Mouse (Mus musculus) gastrocnemius, postnatal 4 days (tissue): ENCODE results near the gene Ric8b. TPM values are rescaled to one million over a fixed set of nuclear protein-coding genes. Genes with fewer than 3 reads are reported as not detected.

Experiments used
- DNase-seq, 2 experiments: peaks; one replicate each; pipeline ENCODE4 v3.0.0; 2021 to 2022; ENCODE audit warnings: low spot score in 2 of 2, mixed read lengths in 2 of 2
- total RNA-seq, 2 experiments: library from RNA; stranded (reverse); gene quantifications; 2 replicates each; pipeline ENCODE4 v1.2.3; 2021

Gene Ric8b
- total RNA-seq, 2 experiments from 2014 or later, result 44.9 to 50.1 TPM

DNA sequence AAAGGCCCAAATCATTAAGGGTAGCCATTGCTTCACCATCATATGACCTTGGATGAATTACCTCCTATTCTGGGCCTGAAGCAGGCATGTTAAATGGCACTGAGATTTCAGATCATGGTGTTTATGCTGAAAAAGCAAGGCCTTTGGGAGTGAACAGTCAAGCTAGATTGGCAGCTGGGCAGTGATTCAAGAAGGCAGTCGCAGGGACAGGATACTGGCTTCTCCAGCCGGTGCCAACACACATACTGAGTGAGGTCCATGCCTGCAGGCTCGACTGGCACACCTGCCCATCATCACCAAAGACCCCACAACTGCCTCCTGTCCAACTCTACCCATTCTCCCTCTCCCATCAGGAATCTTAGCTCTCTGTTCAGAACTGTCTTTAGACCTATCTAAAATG is 8.9 kb upstream of the Ric8b start:
- no peak for DNase-seq

DNA sequence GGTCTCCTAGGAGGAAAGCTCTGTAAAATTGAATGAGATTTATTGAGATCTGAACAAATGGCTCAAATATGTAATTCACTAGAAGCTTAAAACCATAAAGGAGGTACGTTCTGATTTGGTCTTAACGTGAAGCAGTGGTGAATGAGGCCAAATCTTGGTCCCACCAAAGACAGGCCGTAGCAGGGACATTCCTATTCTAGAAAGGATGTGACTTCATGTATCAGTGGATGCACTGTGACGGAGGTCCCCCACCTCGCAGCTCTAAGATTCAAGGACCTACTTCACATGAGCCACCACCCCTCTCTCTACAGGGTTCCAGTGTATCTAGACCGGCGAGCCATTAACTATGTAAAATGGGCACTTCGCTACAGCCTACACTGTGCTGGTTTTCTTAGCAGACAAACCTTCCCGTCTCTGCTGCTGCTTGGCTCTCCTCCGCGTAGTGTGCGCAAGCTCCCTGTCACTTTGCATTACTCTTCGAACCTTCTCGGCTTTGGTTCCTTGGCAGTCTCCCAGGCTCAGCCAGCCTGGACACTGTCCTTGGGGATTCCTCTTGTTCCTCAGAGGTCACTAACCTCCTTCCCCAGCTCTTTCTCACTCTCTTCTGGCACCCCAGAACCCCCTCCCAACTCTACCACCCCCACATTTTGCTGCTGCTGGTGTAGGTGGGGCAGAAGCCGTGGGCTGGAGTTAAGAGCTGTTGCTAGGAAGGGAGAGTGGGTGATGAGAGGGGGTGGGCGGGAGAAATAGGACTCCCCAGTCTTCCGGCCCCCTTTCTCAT is 8.2 kb upstream of the Ric8b start:
- DNase-seq, result no peak

GRCm38 (mm10) chr10:84910194-84910593 is 7.2 kb upstream of the Ric8b start:
- no peak for DNase-seq

- DNase-seq, result no peak
These were observed 6.5 kb upstream of the Ric8b start for GRCm38 (mm10) chr10:84910758-84911384.

DNA sequence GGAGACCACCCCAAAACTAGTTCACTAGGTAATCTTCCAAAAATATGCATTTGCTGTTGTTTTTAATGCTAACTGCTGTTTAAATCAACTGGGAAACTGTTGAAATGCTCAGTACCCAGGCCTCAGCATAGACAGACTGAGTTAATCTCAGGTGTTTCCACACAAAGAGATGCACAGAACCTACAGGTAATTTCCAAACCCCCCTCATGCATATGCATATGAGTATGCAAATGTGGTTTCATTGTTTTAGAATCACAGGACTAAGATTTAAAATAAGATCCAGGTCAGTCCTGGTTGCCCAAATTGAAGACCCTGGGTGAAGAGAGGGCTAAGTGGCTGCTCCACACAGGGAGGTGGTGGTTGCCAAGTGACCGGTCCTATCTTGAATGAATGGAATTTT is 4.3 kb upstream of the Ric8b start:
- DNase-seq, result no peak

DNA sequence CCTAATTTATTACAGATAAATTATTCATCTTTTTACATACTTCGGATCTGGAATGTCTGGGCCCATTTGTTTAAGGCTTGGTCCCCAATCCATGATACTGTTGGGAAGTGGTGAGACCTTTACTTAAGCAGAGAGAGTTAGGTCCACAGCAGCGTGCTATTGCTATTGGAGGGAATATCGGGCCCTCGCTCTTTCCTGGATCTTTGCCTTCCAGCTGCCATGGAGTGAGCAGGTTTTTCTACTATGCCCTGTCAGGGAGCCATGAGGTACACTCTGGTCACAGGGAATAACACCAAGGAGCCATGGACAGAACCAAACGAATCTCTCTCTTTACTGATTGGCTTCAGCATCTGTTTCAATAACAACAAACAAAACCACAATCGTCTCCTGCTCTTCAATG is 1.9 kb upstream of the Ric8b start:
- DNase-seq, result no peak

- DNase-seq, result no peak
These were observed 297 bp downstream of the Ric8b start for GRCm38 (mm10) chr10:84917731-84918095.

DNA sequence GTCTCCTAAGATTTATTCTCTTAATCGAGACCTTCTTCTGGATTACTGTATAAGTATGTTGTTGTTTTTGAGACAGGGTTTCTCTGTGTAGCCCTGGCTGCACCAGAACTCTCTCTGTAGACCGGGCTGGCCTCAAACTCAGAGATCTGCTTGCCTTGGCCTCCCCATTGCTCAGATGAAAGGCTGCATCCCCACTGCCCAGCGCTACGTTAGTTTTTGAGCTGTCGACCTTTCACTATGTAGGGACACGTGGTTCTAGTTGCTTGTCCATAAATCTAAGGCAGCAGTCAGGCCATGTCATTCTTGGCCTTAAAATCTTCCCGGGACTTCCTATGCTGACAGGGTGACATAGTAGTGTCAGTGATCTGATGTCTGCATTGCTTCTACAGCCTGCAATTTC is 8.9 kb downstream of the Ric8b start:
- no peak for DNase-seq

GRCm38 (mm10) chr10:84926885-84927284 is 9.5 kb downstream of the Ric8b start:
- DNase-seq, result no peak

GRCm38 (mm10) chr10:84928465-84928864 is 11.0 kb downstream of the Ric8b start:
- DNase-seq, result no peak

GRCm38 (mm10) chr10:84935553-84936209 is 18.3 kb downstream of the Ric8b start:
- no peak for DNase-seq

GRCm38 (mm10) chr10:84936832-84937515 is 19.6 kb downstream of the Ric8b start:
- no peak for DNase-seq

GRCm38 (mm10) chr10:84938094-84938820 is 20.8 kb downstream of the Ric8b start:
- DNase-seq, result no peak

DNA sequence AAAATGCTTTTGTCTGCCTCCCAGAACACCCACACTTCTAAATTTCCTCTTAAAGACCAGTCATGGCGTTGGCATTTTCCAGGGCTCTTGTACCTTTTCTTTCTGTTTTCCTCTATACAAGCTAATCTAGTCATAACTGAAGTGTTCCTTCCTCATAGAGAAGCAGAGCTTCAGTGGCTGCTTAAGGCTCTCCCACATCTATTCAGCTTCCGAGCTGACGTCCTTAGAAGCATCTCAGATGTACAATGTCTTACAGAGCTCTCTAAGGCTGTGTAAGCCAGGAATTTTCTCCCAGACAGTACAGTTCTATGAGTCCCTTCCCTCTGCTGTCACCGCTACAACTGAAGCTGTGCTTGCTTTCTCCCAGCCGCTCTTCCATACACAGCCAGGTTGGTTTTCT is 21.5 kb downstream of the Ric8b start:
- no peak for DNase-seq

- no peak for DNase-seq
These were observed 22.9 kb downstream of the Ric8b start for GRCm38 (mm10) chr10:84940356-84940755.

DNA sequence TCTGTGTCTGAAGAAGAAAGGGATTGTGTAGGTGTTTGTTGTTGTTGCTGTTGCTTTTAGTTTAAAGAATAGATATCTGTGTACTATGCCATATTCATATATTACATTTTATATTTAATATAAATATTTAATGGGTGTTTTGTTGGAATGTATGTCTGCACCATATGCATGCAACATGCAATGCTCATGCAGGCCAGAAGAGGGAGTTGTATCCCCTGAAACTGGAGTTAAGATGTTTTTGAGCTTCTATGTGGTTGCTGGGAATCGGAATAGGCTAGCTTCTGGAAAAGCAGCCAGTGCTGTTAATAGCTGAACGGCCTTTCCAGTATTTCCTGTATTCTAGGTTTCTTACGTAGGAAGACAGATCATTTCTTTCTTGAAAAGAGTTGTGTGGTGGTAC is 28.3 kb downstream of the Ric8b start:
- DNase-seq, result no peak

DNA sequence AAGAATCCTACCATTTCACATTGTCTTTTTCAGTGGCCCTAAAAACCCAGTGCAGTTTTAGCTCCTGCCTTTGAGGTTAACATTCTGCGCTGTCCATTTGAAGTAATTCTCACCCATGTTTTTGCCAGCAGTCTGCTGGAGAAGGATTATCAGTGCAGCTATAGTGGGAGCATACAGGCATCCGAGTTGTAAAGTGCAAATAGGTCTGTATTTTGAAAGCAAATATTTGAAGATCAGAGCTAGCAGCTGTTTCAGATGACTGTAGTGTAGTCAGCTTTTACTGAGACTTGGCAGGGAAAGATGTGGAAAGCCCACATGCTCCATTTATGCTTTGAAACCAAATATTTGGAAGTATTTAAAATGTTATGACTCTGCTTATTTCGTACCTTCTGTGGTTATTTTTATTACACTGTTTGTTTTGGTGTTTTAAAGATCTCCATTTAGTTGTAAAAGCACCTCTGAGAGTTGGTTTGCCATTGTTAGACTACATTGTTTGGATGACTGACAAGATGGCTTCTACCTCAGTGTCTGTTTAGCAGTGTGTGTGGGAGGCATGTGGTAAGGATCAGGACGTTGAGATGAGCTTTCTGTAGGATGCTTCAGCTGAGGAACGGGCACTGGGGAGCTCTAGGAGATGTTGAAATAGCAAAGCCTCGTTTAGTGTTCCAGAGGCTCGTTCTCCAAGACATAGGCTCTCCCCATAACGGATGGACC is 31.7 kb downstream of the Ric8b start:
- no peak for DNase-seq

DNA sequence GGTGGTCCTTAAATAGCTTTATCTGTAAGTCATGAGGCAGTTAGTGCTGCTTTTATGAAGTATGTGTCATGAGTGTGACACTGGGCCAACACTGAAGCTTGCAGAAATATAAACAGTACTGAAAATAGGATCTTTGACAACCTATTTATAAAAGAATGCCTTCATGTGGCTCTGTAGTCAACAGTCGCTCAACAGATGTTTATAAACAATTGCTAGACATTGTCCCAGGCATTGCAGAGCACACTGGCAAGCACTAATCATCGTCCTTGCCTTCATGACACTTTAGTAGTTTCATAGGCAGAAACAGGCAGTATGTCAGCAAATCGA is 32.2 kb downstream of the Ric8b start:
- DNase-seq, result no peak

GRCm38 (mm10) chr10:84950384-84950783 is 33.0 kb downstream of the Ric8b start:
- DNase-seq, result no peak

- no peak for DNase-seq
These were observed 36.8 kb downstream of the Ric8b start for GRCm38 (mm10) chr10:84954236-84954635.

GRCm38 (mm10) chr10:84956173-84956572 is 38.8 kb downstream of the Ric8b start:
- no peak for DNase-seq
